ENCODE assay signal across 9 mouse cellular contexts in the genomic region with DNA sequence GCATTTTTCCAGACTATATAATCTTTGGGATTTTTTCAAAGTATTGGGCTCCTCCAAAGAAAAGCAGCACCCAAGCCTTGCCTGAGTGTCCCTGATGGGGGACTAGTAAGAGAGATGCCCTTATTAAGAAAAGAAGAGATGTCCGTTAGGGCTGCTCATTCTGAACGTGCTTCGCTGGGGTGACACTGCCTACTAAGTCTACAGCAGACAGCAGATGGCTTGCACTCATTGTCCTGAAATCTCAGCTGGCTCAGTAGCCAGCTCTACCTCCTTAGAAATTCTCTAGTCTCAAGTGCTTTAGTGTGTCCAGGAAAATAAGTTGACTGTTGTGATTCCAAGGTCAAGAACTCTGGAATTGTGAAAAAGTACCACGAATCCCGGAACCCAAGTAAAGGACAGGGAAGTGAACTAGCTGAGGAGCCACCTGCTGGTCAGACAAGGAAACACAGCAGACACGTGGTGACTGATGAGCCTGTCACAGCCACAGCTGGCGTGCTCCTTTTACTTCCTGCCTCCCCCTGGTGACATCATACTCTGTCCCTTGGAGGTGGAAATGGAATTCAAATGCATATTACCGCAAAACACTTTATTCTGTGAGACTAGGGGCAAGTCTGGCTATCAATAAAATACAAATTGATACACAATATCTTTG.
A peak's percentile ranks its signal among the peaks of the same experiment; 100 is the strongest.
DNase-seq lines count a peak whose midpoint lies in the region; TF ChIP-seq lines count a peak whose summit lies in the region.
"Had no signal": no experiment of that assay in that cellular context is flagged by ENCODE, and none has a peak within 500 bp of the region (broad histone marks: within the 10 kb centered on the region; RNA-seq: fewer than 3 reads in every experiment).

No protein-coding gene starts in this region.

- no peak overlapping the region for H3K4me3 ChIP-seq in C2C12 (ENCODE audit: insufficient read depth, poor library complexity, severe bottlenecking)
- no peak overlapping the region for H3K4me3 ChIP-seq in lung, adult 2 months (replicated peaks; ENCODE audit: extremely low read depth, low read depth, low read length)
- H3K4me3 ChIP-seq: heart, embryonic 13.5 days had no signal

- no peak for TF ChIP-seq CTCF in C2C12 (IDR thresholded peaks at IDR 0.05; ENCODE audit: control insufficient read depth, insufficient read depth, insufficient read length)
- TF ChIP-seq CTCF in lung, adult 2 months (IDR thresholded peaks at IDR 0.05; ENCODE audit: insufficient read depth, low read length), result peak; percentile 70

- 38% methylated on average over 8 of the region's 8 CpGs for WGBS in lung, adult 2 months

- H3K4me1 ChIP-seq in lung, adult 2 months (ENCODE audit: control insufficient read depth, insufficient read depth, low read length), result no peaks in the 10 kb centered on the region
- H3K4me1 ChIP-seq: heart, embryonic 13.5 days had no signal

- H3K79me3 ChIP-seq in C2C12 (ENCODE audit: low read depth), result no peaks in the 10 kb centered on the region

- no peaks in the 10 kb centered on the region for H3K79me2 ChIP-seq in C2C12 (ENCODE audit: control insufficient read depth, insufficient read depth)

- peak; percentile 20 for DNase-seq in Muller cell, postnatal 12 days (ENCODE audit: inconsistent ontology term)
- peak; percentile 55 for DNase-seq in cerebellum, adult 9-10 months
- peak; percentile 42 for DNase-seq in gastrocnemius, postnatal 10 days
- peak; percentile 76 for DNase-seq in kidney, adult 9 months
- peak; percentile 62 for DNase-seq in lung, adult 2 months
- DNase-seq in retina, postnatal 1 day, result peak; percentile 69
- no peak for DNase-seq in frontal cortex, postnatal 14 days (ENCODE audit: low spot score in 2 of 2)

- no peak for TF ChIP-seq POLR2A in lung, adult 2 months (IDR thresholded peaks at IDR 0.05; ENCODE audit: borderline replicate concordance, extremely low read depth, low read depth, low read length)

- no peaks in the 10 kb centered on the region for H3K27me3 ChIP-seq in C2C12 (ENCODE audit: control insufficient read depth, insufficient read depth, insufficient read length)
- H3K27me3 ChIP-seq: heart, embryonic 13.5 days had no signal

- H3K36me3 ChIP-seq in C2C12 (ENCODE audit: control insufficient read depth, insufficient read depth), result no peaks in the 10 kb centered on the region
- H3K36me3 ChIP-seq: heart, embryonic 13.5 days had no signal

- H3ac ChIP-seq in C2C12 (ENCODE audit: control insufficient read depth, insufficient read length, low read depth), result no peak overlapping the region

TF ChIP-seq in C2C12, 6 proteins besides CTCF, POLR2A, EP300 and RAD21:
- no peak for TF ChIP-seq MYOD1 (IDR thresholded peaks at IDR 0.05; ENCODE audit: control insufficient read depth, insufficient read length, low read depth)
- no peak for TF ChIP-seq FOSL1 (IDR thresholded peaks at IDR 0.05; ENCODE audit: insufficient read depth, low read length, poor library complexity, severe bottlenecking)
- peak; percentile 67 for TF ChIP-seq MAX (IDR thresholded peaks at IDR 0.05)
- no peak for TF ChIP-seq MYOG (IDR thresholded peaks at IDR 0.05; ENCODE audit: control insufficient read depth, extremely low read depth, insufficient read length)
- peak; percentile 63 for TF ChIP-seq USF1 (IDR thresholded peaks at IDR 0.05; ENCODE audit: low read depth)

Comparison
In these comparisons a context has a peak if more than half of its experiments do, and no peak if none do; other contexts are left out.
1. DNase-seq: peak in Muller cell, postnatal 12 days (single experiment), cerebellum, adult 9-10 months (single experiment), gastrocnemius, postnatal 10 days (single experiment), kidney, adult 9 months (single experiment), lung, adult 2 months (single experiment) and retina, postnatal 1 day (single experiment); none in frontal cortex, postnatal 14 days (0 of 2).